Mouse (Mus musculus): ENCODE measurements around the gene Naa20.

DNA sequence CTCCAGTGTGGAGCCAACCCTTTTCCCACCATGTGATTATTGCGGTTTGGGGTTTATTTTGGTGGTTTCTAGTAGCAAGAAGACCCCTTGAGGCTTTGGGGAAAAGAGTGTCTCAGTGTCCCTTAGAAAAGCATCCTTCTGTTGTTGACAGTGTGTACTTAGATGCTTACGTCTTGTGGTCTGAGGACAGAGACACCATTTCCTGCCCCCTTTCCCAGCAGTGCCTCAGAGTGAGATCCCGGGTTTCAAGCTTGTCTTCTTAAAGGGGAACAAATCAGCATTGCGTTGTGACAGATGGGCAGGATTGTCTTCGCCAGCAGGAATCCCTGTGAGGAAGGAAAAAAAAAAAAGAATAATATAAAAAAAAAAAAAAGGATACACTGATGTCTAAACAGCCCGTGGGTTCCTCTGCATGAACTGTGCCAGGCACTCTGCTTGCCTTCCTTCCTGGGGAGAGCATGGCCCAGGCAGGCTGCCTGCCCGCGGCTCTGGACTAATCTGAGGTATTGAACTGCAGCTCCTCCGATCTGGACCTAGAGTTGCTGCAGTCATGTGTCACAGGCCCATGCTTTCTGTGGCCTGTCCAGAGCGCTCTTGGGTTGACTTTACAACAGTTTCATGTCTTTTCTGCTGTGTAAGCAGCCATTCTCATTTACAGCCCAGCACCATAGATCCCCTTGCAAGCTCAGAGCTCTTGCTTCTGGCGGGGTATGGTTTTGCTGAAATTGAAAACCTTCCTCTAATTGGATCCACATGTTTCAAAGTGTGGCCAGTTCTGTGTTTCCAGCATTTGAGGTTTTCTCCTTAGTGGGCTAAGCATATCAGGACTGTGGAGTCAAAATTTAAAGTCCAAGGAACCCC, 20.8 kb upstream of the Naa20 start:
- TF ChIP-seq CTCF (conservative IDR thresholded peaks at IDR 0.05 in 1 of 2, IDR thresholded peaks at IDR 0.05 in 1 of 2; ENCODE audit: low read depth in 2 of 2, low read length in 2 of 2) (no peak), KAT2A (IDR thresholded peaks at IDR 0.05; ENCODE audit: insufficient replicate concordance, low read length) (no peak), IRF4 (IDR thresholded peaks at IDR 0.05; ENCODE audit: low read depth, low read length) (no peak), MAZ (IDR thresholded peaks at IDR 0.05; ENCODE audit: low read depth, low read length) (no peak)

Measured in CH12.LX (cell line).